Mouse (Mus musculus) T-cell, adult 2 months (primary cell): ENCODE measurements around the gene Prrx2.

ENCODE experiments used
- DNase-seq: peaks from one replicate; pipeline ENCODE4 v3.0.0; 2022; ENCODE audit warnings: low spot score

Prrx2 gene

DNA sequence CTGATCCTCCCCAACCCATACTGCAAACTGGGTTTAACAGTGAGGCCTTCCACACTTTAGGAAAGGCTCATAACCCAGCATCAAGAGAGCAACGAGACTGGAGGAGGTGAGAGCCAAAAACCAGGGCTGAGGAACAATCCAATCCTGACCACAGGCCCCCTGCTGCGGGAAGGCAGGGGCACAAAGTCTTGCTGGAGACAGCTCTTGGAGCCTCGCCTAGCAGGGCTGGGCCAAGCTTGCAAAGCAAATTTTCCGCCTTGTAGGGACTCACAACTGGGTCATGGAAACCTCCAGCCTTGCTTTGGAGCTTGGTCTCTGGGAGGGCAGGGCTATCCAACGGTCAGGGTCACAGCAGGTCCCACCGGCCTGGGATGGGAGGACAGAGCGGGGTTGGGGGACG lies 36.1 kb downstream of the Prrx2 start:
- no peak for DNase-seq

DNA sequence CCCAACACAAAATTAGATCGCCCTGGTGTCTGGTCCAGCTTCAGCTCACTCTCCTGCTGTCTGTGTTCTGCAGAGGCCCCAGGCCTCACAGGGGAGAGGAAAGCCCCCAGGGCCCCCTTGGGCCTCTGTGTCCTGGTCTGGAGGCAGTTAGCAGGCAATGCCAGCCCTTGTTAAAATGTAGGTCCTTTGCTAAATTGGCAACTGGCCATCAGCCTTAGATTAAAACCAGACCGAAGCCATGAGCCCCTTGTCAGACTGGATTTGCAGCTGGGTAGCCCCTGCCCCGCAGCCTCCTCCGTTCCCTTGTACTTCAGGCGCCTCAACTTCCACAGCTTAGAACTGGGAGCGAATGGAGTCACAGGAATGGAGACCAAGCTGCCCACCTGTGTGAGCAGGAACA lies 37.9 kb downstream of the Prrx2 start:
- DNase-seq = no peak

DNA sequence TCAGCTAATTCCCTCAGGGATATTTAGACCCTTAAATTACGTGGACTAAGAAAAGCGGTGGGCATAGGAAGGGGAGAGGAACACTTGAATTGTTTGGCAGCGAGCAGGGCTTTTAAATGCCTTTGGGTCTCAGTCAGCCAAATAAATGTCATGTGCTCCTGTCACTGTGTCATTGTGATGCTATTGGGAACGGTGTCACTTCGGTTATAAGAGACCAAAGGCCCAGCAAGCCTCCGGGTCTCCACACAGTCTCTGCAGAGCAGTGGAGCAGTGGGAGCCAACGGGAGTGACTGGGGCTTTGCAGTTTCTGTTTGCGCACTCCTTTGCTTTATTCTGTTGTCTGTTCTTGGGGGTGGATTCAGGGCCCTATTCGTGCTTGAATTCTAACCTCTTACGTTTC lies 39.7 kb downstream of the Prrx2 start:
- no peak for DNase-seq

DNA sequence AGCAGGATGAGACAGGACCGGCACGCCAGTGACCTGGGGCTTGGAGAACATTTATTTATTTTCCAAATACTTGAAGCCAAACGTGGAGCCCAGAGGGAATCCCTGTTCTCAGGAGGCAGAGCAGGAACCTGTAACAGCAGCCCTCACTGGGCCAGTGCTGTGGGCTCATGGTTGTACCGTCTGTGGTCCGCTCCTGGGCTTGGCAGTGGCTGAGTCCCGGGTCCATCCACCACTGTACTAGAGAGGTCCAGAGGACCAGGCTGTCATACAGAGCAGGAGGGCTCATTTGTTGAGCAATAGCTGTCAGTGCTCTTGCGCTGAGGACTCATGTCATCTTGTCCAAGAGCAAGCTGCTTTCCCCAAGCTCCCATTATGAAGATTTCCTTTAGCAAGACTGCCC lies 40.3 kb downstream of the Prrx2 start:
- DNase-seq = no peak

DNA sequence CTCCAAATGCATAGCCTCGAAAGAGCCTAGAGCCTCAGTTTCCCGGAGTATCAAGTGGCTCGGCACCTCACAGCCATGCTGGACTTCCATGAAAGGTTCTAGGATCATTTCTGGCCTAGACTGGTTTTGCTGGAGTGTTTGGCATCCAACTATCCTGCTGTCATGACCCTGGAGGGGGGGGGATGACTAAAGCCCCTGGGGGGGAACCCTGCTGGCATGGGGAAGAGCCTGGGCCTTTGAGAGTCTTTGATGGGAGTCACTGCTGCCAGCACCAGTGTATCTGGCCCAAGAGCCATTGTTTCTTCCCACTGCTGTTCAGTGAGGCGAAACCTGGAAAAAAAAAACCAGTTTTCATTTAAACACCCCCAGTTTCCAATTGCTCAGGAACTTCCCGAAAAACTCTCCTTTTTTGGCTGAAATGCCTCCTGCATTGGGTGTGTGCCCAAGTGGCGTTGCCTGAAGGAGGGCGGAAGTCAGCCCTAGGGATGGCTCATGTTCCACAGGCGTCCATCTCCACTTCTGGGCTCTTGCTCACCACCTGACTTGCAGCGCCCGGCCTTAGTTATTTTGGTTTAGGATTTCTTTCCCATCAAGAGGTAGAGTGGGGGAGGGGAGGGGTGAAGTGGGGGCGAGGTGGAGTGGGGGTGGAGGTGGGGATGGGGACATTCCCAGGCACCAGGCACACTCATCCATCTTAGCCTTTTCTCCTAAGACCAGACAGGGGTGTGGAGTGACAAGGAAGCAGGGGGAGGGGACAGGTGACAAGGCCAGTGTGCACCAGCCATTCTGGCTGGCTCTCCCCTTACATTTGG lies 41.1 kb downstream of the Prrx2 start:
- no peak for DNase-seq

DNA sequence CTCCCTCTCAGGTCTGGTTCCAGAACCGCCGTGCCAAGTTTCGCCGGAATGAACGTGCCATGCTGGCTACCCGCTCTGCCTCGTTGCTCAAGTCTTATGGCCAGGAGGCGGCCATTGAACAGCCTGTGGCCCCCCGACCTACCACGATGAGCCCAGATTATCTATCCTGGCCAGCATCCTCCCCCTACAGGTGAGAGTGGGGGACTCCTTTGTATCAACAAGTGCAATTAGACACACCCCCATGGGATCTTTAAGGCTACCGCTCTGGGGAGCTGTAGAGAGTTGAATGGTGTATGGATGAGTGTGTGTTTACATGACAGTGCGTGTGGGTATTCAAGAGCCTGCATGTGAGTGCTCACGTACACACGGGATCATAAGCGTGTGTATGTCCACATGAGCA lies 44.7 kb downstream of the Prrx2 start:
- DNase-seq = no peak

DNA sequence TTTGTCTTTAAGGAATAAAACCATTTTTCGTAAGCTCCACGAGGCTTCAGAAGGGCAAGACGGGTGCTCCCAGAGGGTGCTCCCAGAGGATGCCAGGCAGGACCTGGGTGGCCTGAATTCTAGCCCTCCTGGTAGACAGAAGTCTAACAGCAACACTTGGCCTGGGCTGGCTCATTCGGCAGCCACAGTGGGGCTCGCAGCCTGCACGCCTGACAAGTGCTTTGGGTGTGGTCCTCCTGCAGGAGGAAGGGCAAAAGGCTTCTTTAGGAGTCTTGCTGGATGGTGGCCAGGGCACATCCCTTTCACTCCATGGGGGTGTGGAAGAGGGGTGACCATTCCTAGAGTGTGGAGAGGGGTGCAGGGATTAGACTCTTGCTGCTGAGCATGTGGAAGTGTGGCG lies 46.4 kb downstream of the Prrx2 start:
- no peak for DNase-seq

DNA sequence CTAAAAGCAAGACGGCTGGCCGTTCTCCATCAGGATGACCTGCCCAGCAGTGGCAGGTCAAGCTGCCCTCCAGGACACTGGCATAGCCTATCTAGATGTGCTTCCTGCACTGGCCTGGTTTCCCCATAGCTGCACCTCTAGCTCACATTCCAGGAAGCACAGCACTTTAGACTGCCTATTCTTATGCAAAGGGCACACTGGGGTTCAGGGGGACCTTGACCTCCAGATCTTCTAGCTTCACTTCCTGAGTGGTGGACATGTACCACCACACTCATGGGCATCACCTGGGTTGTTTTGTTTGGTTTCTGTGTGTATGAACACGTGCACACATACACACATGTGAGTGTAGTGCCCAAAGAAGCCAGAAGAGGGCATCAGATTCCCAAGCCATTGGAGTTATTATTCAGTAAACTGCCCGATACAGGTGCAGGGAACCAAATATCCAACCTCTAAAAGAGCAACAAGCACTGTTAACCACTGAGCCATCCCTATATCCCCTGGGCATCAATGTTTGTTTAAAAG lies 50.1 kb downstream of the Prrx2 start:
- no peak for DNase-seq

DNA sequence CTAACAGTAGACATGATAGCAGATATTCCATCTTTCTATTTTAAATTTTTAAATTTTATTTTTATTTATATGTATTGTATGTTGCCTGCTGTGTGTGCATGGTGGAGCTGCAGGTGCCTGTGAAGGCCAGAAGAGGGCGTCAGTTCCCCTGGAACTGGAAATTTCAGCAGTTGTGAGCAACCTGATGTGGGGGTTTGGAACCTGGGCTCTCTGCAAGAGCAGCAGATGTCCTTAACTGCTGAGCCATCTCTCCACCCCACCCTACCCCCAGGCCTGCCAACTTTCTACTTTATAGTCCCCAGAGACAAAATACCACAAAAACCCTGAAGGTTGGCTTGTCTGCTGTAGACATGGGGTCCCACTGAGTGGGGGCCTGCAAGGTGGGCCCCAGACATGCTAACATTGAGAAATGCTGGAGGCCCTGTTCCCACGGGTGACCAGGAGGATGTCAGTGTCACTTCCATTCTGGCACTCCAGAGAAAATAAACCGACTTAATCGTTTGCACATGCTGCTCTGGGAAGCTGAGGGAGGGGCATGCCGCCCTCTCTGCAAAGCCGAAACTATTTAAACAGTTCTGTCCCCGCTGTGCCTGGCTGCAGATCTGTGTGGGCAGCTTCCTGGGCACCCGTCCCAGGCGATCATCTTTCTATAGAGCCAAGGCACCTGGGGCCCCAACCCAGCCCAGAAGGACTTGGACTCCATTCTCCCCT lies 50.8 kb downstream of the Prrx2 start:
- DNase-seq = no peak

DNA sequence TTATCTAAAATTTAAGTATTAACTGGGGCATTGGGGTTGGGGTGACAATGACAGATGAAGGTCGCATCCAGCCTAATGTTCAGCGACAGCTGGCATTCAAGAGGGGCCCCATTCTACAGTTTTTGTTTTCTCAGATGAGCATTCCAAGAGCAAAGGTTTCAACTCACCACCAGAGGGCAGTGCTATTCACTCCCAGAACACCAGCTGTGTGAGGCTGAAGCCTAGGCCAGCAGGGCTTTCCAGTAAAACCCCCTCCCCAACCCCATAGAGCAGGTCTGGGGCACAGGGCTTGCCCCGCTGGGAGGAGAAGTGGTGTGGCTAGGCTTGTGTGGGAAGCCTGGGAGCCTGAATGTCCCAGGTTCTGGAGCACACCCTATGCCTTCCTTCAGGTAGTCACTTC lies 56.2 kb downstream of the Prrx2 start:
- DNase-seq = peak; percentile 19

DNA sequence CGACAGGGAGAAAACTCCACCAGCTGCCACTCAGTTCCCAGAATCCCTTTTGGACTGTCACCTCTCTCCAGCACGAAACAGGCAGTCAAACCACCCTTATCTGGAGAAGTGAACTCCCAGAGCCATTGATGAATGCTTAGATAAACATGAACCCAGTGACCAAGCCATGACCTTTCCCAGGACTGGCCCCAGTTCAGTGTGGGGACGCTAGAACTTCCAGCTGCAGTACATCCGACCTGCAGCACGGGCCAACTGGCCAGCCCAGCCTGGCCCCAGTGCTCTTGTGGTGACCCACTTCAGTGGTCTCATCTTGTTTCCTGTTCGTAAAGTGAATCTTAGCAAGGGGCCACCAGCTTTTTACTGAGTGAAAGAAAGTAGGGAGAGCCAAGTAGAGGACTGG lies 58.6 kb downstream of the Prrx2 start:
- no peak for DNase-seq

DNA sequence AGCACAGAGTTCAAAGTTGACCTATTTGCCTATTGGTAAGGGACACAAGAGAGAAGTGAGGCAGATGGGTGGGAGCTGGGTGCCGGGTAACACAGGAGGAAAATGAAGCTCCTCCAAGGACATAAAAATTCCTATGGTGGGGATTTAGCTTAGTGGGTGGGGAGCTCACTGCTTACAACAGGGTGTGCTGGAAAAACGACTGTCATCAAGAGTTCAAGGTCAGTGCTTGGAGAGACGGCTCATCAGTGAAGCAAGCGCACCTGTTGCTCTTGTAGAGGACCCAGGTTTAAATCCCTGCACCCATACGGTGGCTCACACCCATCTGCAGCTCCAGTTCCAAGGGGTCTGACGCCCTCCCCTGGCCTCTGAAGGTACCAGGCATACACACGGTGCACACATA lies 59.2 kb downstream of the Prrx2 start:
- DNase-seq = no peak

DNA sequence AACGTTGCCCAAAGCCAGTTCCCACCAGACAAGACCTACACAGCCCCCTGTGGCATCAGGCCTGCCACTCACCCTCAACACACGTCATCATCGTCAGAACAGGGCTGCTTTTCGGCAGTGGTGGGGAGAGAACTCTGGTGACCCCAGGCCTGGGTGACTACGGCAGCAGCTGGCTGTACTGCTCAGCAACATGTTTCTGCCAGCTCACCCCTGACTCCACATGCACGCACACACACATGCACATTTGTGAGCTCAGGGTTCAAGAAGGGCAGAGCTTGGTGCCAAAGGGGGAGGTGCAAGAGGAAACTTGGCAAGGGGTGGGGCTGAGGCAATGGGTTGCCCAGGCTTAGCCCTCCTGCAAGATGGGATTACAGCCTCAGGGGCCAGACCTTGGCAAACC lies 62.5 kb downstream of the Prrx2 start:
- DNase-seq = peak; percentile 16

DNA sequence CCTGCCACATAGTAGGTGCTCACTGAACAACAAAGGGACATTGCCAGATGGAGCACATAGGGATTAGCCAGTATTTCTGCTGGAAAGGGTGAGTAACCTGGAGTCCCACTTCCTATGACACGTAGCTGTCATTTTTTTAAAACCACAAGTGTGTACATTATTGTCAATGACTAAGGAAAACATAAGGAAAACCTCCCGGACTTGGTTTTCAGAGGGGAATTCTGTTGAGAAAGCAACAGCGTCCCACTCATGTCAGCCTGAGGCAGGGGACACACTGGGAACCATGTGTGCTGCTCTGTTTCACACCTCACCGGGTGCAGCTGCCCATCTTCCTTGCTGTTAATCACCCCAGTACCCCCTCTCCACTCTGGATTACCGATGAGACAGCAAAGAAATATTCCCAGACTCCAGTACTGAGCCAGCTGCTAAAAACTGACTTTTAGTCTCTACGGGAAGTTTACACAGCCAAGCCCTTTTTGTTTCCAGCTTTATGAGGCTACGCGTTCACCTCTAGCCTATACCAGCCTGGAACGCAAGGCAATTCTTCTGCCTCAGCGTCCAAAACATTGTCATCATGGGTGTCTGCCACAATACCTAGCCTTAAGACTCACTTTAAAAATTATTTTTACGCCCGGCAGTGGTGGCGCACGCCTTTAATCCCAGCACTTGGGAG lies 64.8 kb downstream of the Prrx2 start:
- no peak for DNase-seq

DNA sequence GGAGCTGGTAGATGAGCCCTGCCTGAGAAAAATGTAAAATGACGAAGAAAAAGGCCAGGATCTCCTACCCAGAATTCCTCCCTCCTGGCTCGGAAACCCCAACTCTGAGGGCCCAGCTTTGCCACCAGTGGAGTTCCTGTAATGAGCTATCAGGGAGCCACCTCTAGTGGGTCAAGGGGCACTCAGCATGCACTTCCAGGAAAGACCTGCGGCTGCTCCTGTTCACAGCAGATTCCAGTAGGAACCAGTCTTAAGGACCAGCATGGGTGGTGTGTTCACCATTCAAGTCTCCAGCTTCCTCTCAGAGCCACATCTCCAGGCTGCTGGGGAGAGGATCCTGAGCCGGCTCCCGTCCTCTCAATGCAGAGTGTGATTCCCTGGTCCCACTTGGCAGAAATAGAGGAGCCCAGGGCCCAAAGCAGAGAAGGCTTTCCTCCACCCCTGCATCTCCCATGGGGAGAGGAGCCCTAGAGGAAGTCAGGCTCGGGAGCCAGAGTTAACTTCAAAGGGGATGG lies 66.9 kb downstream of the Prrx2 start:
- DNase-seq = no peak

DNA sequence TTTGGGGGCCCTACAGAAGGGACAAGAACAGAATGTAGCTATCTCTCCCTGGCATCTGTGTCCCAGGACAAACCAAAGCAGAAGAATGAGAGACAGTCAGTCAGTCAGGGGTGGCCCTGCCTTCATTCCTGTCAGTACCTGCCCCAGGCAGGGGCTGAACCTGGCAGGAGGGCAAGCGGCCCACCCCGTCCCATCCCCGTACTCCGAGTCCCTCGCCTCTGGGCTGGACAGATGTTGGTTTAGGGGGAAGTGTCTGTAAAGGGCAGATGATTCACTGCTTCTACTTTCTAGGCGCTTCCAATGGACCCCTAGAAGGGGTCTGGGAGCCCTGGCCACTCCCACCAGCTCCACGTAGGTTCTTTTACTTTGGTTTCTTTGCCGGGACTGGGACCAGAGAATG lies 67.5 kb downstream of the Prrx2 start:
- no peak for DNase-seq

DNA sequence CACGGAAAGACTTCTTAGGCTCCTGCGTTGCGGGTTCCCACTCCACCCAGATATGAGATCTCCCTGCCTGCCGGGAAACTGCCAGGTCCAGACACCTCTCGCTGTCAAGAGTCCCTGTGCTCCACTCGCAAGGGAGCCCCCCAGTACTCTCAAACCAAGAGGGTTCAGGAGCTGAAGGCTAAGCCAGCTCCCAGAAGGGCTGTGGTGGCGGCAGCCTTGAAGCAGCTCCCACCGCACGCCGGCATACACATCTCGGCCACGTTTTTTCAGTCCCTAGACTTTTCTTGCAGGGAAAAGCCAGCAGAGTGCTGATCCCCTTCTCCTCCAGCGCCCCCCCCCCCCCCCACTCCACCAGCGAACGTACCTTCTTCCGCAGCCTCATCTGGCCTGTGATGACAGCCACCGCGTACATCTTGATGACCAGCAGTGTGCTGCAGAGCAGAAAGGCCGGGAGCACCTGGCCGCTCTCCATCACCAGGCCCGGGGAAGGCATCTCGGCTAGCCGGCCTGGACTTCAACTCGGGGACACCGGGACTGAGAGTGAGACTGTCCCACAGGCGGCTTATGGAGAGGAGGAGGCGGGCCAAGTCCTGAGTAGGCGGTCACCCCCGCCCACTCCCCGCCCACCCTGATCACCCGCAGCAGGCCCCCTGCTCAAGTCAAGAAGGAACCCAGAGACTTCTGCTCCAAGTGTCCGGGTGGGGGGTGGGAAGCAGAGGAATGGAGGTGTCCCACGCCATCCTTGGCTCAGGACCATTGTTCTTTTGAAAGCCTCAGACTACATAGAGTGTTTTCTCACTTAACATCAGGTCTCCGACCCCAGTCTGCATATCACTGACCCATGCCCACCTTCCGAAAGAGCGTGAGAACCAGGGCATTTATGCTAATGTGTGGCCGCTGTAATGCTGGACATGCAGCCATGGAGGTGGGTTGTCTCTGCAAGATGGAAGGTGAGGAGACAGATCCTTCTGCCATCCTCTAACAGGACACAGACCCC lies 68.3 kb downstream of the Prrx2 start:
- no peak for DNase-seq

DNA sequence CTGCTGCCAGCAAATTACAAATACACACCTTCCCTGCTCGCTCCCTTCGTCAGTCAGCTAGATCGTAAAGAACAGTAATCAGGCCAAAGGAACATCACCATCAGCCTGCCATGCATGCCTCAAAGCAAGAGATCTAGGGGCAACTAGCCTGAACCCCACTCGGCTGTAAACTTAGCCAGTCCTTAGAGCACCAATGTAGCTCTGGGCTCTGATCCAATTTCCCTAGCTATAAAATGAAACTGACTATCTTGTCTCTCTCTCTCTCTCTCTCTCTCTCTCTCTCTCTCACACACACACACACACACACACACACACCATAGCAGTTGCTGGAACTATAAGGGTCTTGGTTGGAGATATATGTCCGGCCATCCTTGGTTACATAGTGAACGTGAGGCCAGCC lies 69.5 kb downstream of the Prrx2 start:
- no peak for DNase-seq

DNA sequence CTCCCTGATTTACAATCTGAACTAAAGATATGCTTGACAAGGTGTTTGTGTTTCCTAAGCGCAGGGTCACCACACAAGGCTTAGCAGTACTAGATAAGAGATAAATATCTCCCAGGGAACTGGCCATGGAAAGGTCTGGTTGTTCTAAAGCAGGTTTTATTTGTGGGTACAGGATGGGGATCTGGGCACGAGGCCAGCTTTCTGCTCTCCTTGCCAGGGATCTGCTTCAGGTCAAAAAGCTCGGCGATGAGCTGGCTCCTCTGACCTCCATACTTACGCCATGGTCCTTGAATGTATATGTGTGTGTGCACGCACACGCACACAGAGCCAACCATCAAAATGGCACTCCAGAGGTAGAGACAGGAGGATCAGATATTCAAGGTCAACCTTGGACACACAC lies 70.2 kb downstream of the Prrx2 start:
- DNase-seq = no peak

DNA sequence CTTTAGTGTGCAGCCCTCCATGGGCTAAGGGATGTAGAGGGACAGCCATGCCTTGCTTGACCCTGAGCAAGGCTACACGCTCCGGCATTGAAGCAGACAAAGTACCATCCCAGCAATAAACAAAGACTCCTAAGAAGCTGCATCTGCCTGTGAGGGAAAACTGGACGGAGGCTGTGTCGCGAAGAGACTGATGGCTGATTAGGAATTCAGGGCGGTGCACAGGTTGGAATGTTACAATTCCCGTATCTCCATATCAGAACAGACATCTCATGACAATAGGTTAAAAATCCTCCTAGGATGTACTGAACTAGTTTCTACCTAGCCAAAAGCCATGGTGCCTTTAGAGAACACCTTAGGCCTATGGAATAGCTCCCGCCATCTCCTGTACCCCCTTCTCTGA lies 71.1 kb downstream of the Prrx2 start:
- DNase-seq = no peak

DNA sequence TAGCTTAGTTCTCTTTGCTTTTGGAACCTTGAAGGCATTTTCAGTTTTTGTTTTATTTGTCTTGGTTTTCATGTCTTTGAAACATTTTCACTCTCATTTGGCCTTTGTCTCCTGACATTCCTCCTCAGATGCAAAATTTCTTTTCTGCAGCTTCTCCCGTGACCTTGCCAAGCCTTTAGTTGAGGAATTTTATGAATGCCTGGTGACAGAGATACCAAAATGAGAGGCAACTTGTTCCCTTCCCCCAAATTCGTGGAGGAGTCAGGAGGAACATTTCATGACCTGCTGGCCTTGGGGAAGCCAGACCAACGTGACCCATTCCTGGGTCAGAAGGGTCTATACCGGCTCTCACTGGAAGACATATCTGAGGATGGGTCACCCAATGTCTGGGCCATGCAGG lies 71.9 kb downstream of the Prrx2 start:
- no peak for DNase-seq
